Mouse (Mus musculus): ENCODE data around the gene Bik.
A peak's percentile ranks its signal among the peaks of the same experiment; 100 is the strongest.

DNA sequence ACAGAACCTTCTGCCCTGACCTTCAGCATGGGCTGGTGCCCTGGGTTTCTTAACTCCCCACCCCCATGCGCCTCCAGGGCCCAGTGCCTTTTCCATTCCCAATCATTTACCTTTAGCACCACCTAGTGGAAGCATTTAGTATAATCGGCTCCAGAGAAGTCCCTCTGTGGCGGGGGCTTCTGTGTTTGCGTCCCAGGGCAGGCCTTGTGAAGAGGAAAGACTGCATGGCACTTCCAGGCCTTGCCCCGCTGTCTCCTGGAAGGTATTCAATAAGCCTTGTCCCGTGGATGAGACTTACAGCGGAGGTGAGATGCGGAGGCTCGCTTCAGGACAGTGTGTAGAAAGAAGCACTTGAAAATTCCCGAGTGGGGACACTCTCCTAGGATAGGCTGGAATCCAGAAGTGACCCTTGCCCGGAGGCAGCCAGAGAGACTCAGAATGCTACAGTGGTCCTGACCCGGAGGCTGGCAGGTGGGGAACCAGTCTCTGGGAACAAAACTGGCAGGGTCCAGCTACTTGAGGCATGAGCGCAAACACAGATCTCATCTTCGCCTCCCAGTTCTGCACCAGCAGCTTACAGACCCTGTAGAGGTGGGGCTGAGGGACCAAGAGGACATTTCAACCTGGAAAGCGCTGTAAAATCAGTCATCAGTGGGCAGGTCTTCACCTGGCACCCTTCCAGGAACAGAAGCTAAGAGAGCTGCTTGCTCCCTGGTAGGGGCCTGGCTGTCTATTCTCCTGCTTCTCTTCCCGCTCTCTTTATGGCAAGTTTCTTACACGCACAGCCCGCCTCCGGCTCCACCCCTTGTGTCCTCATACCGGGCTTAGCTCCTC is 8.2 kb upstream of the Bik start:
- TF ChIP-seq POLR2A (IDR thresholded peaks at IDR 0.05; ENCODE audit: low read depth, low read length) (no peak), CTCF (IDR thresholded peaks at IDR 0.05; ENCODE audit: borderline replicate concordance, insufficient read depth, low read length) (0 out of 2 replicates have a peak, but pooled peaks have one; percentile 9)

All from embryonic fibroblast, embryonic 13.5 days (primary cell).